Mouse (Mus musculus) thymus, postnatal 0 days (tissue): Measurements from ENCODE around the gene Izumo1r. TPM values are rescaled to one million over a fixed set of nuclear protein-coding genes. Genes with fewer than 3 reads are reported as not detected.

ENCODE experiments used
- DNase-seq: peaks from one replicate; pipeline ENCODE4 v3.0.0-alpha.2; 2015; ENCODE audit warnings: low spot score
- polyA plus RNA-seq: library from polyadenylated mRNA; unstranded; fragments of >200 nt; fragmentation: Nextera tagmentation; extraction: Ambion mirVana; gene quantifications from 2 replicates; pipeline ENCODE4 v1.2.1, GENCODE M21; 2015

Izumo1r gene
- polyA plus RNA-seq: 14.7 and 21.0 TPM in 2 replicates

DNA sequence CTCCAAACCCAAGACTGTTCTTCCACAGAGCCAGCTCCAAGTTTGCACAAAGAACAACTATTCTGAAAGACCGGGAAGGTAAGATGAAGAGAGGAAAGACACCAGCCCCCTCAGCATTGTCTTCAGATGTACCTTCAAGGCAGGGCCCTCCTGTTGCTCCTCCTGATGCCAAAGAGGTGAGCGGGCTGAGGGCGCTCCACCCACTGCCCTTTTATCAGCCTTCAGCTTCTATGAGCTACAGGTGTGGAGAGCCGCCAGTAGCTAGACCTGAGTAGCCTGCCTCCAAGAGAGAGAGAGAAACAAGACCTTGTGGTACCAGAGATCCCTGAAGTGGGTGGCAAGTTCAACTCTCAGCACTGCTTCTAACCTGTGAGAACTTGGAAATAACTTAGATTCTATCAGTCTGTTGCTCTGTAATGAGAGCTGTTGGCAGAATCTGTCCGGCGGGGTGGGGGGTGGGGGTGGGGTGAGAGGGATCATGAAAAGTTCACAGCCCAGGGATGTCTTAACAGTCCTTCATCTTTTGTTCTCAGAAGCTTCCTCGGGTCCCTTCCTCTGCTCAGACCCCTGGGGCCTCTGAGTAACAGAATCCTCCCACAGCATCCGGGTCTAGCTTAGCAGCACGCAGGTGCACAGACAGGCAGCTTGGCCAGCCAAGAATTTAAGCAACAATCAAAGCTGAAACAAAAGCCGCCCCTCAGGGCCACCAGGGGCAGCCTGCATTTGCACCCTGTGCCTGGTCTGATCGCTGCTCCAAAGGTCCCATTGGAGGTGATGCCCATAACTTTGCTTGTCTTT is at the start of gene Izumo1r:
TSS of gene Izumo1r (minus strand) at position 369 of the 798 bp plus-strand sequence.
- peak; percentile 82 for DNase-seq

GRCm38 (mm10) chr9:14951072-14951471 is 47.3 kb upstream of the Izumo1r start:
- no peak for DNase-seq

DNA sequence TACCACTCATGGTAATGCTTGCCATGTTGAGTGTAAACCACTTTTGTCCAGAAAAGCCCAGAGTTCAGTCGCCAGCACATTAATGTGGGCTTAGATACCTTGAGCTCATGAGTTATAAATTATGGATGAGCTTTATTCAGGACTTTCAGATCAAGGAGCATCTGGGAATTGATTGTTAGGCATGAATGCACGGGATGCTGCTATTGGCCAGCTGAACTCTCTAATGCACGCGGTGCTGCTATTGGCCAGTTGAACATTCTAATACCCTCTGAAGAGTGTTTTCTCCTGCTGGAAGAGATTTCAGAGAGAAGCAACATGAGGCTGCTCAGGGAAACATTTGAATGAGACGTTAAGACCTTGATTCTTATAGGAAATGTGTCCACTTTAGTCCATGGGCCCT is 45.1 kb upstream of the Izumo1r start:
- no peak for DNase-seq

- no peak for DNase-seq
These were observed 42.9 kb upstream of the Izumo1r start for GRCm38 (mm10) chr9:14946677-14947076.

- DNase-seq: no peak
These were observed 42.2 kb upstream of the Izumo1r start for GRCm38 (mm10) chr9:14945919-14946318.

DNA sequence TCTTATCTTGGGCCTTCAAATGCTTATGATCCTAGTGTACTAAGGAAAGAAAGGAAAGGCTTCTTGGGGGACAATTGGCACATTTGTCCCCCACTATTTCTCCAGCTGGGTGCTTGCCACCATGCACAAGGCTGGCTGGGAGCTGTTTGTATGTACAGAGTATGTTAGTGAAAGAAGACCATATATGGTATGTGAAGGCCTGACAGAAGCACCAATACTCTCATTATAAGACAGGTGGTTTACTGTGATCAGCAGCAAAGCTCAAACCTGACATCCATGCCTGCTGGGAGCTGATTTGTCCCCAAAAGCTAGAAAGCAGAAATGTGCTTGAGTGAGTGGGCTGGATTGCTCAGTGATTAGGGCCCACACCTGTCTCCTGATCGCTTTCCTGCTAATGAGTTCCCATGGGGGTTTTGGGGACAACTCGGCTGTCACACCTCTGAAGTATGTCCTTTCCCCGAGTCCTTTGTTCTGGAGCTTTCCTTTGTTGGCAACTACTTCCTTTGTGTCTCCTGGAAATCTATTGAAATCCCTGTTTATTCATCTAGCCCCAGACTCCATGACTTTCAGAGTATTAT is 38.5 kb upstream of the Izumo1r start:
- no peak for DNase-seq

GRCm38 (mm10) chr9:14939610-14940009 is 35.9 kb upstream of the Izumo1r start:
- DNase-seq: no peak

- no peak for DNase-seq
These were observed 33.6 kb upstream of the Izumo1r start for GRCm38 (mm10) chr9:14937308-14937707.

DNA sequence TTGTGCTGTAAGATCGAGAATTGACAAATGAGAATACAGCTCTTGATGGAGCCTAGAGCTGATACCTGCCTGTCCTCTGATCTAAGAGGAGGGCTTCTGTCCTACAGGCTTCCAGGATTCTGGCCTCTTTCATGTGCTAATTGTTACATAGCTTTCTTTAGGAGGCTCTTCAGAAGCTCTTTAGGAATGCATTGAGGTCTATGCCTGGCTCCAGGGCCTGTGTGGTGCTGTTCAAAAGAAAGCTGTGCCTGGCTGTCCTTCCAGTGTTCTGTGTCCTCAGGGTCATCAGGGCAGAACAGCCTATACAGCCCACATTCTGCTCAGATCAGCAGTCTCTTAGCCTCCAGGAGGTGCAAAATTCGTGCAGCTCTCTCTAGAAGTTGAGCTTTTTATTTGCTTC is 31.1 kb upstream of the Izumo1r start:
- DNase-seq: no peak

DNA sequence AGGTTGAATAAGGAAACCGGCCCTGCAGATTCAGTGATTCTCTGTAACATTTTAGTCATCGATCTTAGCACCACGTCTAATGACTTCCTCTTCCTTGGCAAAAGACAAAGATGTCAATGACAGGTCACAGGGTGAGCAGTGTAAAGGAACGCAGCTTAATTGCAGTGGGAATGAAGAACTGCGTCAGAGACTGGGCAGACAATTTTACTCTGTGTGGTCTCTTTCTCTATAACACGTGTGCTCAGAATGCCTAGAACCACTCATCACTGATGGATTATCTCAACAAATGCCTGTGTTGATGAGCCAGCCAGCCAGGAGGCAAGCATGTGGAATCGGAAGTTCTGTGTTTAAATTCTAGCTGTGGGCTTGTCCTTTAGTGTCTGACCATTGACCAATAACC is 28.2 kb upstream of the Izumo1r start:
- DNase-seq: no peak

DNA sequence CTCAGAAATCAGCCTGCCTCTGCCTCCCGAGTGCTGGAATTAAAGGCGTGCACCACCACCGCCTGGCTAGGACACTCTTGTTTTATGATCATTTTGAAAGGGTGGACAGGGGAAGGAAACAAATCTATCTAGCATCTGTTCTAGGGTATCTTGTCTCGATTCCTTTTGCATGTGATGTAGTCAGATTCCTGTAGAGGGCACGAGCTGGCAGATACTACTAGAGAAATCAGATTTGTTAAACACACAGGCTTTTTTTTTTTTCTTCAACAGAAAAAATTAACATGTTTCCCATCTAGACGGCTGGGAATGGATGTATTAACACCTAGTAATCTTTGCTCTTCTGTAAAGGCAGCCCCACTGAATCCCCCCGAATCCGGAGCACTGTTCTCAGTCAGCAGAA is 27.5 kb upstream of the Izumo1r start:
- no peak for DNase-seq

DNA sequence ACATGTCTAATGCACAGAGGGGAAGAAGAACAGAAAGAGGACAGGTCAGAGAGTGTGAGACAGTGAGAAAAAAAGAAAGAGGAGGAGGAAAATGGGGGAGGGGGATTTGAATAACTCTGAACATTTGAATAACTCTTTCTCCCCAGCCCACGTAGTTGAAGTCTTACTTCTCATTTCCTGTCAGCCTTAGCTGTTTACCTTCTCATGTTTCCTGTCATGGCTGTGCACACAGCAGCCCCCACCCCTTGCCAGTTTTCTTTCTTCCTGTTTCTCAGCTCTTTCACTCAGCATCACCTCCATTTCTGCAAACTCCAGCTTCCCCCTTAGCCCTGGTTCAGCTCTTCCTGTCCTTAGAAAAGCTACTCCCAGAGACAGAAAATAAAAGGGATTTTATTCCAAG is 22.8 kb upstream of the Izumo1r start:
- DNase-seq: peak; percentile 80

- DNase-seq: no peak
These were observed 19.9 kb upstream of the Izumo1r start for GRCm38 (mm10) chr9:14923625-14924024.

- DNase-seq: no peak
These were observed 18.3 kb upstream of the Izumo1r start for GRCm38 (mm10) chr9:14921971-14922560.

DNA sequence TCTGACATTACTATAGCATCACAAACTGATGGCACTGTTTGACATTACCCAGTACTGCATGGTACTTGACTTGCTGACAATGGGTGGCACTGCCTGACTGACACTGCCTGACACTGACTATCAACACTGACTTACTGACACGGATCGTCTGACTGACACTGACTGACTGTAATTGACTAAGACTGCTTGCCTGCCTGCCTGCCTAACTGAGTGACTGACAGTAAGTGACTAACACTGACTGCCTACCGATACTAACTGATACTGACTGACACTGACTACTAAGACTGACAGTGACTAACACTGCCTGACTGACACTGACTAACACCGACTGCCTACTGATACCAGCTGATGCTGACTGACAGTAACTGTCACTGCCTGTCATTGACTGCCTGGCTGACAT is 17.5 kb upstream of the Izumo1r start:
- no peak for DNase-seq

DNA sequence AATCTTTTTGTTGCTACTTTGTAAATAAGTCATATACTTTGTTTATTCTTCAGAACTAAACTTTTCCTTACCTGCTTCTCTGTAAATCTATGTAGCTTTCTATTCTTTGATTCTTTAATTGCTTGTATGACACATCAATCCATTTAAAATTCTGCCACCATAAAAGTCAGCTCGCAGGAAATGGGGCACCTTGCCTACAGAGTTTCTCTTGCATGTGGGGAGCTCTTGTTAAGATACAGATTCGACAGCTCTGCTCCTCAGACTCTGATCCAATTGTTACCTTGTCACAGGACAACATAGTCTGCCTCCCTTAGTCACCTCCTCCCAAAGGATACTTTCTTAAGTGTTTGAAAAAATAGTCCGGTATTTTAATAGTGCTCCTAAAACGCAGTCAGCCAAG is 16.9 kb upstream of the Izumo1r start:
- DNase-seq: peak; percentile 39

- no peak for DNase-seq
These were observed 15.3 kb upstream of the Izumo1r start for GRCm38 (mm10) chr9:14918825-14919668.

GRCm38 (mm10) chr9:14917661-14918060 is 13.9 kb upstream of the Izumo1r start:
- DNase-seq: no peak

GRCm38 (mm10) chr9:14912037-14912436 is 8.3 kb upstream of the Izumo1r start:
- no peak for DNase-seq

GRCm38 (mm10) chr9:14909981-14910380 is 6.2 kb upstream of the Izumo1r start:
- no peak for DNase-seq

DNA sequence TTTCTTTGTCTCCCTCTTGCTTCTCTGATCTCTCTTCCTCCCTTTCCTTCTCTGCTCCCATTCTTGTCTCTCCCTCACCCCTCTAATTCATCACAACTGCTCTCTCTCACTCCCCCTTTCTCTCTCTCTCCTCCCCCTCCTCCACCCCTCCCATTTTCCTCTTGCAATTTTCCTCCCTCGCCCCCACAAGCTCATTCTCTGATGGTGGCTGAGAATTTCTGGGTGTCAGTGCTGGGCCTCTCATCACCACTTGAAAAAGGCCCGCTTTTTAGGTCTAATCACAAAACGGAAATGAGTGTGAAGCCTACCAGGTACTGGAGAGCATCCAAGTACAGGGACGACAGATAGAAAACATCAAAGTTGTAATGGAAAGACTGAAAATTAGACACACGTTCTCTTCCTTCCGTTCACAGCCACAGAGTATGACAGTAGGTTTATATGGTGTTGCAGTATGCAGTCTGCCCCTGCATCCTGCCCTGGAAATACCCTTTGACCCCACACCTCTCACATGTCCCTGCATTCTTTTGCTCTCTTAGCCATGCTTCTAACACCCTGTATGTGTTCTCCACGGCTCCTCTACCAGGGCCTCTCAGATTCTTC is 4.2 kb upstream of the Izumo1r start:
- peak; percentile 42 for DNase-seq
